Mouse (Mus musculus): ENCODE results near the gene Ubash3b. TPM values are rescaled to one million over a fixed set of nuclear protein-coding genes. Genes with fewer than 3 reads are reported as not detected.

Ubash3b gene
- polyA plus RNA-seq, 1 experiment from 2014 or later = 12.1 TPM

DNA sequence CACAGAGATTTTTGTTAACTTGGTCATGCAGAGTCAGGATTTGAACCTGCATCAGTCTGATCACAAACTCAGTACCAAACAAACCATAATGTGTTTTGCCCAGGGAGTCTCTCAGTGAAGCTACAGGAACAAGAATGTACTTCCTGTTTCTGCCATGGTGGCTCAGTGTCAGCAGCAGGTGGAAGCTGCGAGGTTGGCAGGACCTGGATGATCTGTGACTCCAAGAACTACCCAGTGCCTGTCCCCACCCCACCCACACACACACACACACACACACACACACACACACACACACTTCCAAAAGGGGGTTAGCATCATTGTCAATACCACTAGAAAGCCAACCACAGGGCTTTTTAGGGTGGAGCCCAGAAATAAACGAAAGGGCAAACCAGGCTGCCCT lies 20.5 kb downstream of the Ubash3b start:
- Histone ChIP-seq H3K9ac (replicated peaks; ENCODE audit: low read length) (no peak overlapping the region), H3K27me3 (ENCODE audit: control insufficient read depth, insufficient read depth, low read length) (no peaks in the 10 kb centered on the region), H3K4me1 (ENCODE audit: control insufficient read depth, insufficient read depth, low read length) (no peaks in the 10 kb centered on the region), H3K9me3 (replicated peaks; ENCODE audit: control insufficient read depth, low read length) (no peaks in the 10 kb centered on the region), H3K4me2 (ENCODE audit: low read depth, low read length) (no peak overlapping the region), H3K36me3 (replicated peaks; ENCODE audit: control insufficient read depth, insufficient read depth, low read depth, low read length) (no peaks in the 10 kb centered on the region), H3K27ac (replicated peaks; ENCODE audit: low read depth, low read length) (no peak overlapping the region), H3K4me3 (ENCODE audit: low read depth, low read length) (no peak overlapping the region)
- WGBS = 67% methylated on average over 2 of the region's 2 CpGs
- DNase-seq (ENCODE audit: low spot score) = no peak
- ATAC-seq (replicated peaks; ENCODE audit: insufficient number of reproducible peaks, low FRiP score, low TSS enrichment, low read depth) = no peak

DNA sequence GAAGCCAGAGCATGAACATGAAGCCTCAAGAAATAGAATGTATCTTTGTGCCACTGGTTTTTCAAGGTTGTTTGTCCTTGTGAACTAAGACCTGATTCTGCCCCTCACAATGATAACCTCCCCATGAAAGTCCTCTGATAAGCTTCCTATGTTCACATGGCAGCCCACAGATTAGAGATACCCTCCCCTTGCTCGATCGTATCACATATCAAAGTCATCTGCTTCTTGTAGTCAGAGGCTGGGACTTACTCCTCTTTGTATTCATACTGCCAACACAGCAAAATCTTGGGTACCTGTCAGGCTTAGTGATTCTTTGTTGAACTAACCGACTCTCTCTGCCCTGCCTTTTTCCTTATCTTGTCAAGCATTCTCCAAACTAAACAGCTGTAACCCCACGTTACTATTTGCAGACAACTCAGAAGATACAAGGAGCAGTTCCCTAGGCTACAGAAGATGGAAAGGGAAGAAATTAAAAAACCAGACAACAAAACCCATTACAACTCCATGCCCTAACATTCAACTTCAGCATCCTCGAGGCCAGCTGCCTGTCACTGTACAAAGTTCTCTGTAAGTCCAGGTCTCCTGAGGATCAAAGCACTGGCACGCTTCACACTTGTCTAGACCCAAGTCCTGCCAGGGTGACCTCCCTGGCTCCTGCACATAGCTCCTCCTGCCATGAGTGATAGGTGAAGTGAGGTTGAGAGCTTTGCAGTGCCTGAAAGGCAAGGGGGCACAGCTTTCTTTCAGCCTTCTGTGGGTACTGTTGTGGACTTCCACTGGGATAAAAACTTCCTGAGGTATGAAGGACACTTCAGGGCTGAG lies 22.3 kb downstream of the Ubash3b start:
- DNase-seq (ENCODE audit: low spot score) = no peak
- Histone ChIP-seq H3K36me3 (replicated peaks; ENCODE audit: control insufficient read depth, insufficient read depth, low read depth, low read length) (no peaks in the 10 kb centered on the region), H3K4me3 (ENCODE audit: low read depth, low read length) (no peak overlapping the region), H3K9ac (replicated peaks; ENCODE audit: low read length) (no peak overlapping the region), H3K4me2 (ENCODE audit: low read depth, low read length) (no peak overlapping the region), H3K27me3 (ENCODE audit: control insufficient read depth, insufficient read depth, low read length) (no peaks in the 10 kb centered on the region; the same call in 1 of the 2 replicates), H3K4me1 (ENCODE audit: control insufficient read depth, insufficient read depth, low read length) (no peaks in the 10 kb centered on the region), H3K27ac (replicated peaks; ENCODE audit: low read depth, low read length) (no peak overlapping the region), H3K9me3 (replicated peaks; ENCODE audit: control insufficient read depth, low read length) (no peaks in the 10 kb centered on the region)
- no peak for ATAC-seq (replicated peaks; ENCODE audit: insufficient number of reproducible peaks, low FRiP score, low TSS enrichment, low read depth)
- WGBS = 88% methylated on average over 6 of the region's 6 CpGs

DNA sequence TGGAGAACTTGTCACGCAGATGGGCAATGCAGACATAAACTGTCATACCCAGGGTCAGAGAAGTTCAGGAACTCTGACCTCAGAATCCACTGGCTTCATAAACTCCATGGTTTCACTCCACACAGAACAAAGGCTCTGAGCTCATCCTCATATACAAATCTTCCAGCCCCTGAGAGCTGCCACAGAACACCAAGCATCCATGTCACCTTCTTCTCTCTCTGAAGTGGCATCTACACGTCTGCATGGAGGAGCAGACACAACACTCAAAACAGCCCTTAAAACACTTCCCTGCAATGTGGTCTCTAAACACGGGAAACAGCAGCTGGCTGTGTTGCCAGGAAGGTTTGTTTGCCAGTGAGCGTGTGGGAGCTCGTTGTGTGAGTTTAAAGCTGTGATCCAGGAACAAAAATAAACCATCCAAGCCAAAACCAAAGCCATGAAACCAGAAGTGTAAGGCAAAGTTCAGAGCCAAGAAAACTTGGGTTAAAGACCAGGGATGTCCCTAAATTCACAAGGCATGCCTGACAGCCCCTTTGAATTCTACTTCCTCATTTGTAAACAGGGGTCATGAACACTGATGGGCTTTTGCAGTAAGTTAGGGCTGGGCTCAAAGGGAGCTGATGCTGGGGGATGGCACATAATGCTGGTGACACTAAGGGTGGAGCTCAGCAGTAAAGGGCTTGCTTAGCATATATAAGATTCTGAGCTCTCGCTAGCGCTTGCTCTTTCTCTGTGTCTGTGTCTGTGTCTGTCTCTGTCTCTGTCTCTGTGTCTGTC lies 24.6 kb downstream of the Ubash3b start:
- Histone ChIP-seq H3K27me3 (ENCODE audit: control insufficient read depth, insufficient read depth, low read length) (no peaks in the 10 kb centered on the region; the same call in 1 of the 2 replicates), H3K4me1 (ENCODE audit: control insufficient read depth, insufficient read depth, low read length) (no peaks in the 10 kb centered on the region), H3K9ac (replicated peaks; ENCODE audit: low read length) (no peak overlapping the region), H3K27ac (replicated peaks; ENCODE audit: low read depth, low read length) (no peak overlapping the region), H3K4me2 (ENCODE audit: low read depth, low read length) (no peak overlapping the region), H3K36me3 (replicated peaks; ENCODE audit: control insufficient read depth, insufficient read depth, low read depth, low read length) (no peaks in the 10 kb centered on the region), H3K9me3 (replicated peaks; ENCODE audit: control insufficient read depth, low read length) (no peaks in the 10 kb centered on the region), H3K4me3 (ENCODE audit: low read depth, low read length) (no peak overlapping the region)
- DNase-seq (ENCODE audit: low spot score) = no peak
- ATAC-seq (replicated peaks; ENCODE audit: insufficient number of reproducible peaks, low FRiP score, low TSS enrichment, low read depth) = no peak
- 68% methylated on average over 7 of the region's 7 CpGs for whole genome bisulfite sequencing

DNA sequence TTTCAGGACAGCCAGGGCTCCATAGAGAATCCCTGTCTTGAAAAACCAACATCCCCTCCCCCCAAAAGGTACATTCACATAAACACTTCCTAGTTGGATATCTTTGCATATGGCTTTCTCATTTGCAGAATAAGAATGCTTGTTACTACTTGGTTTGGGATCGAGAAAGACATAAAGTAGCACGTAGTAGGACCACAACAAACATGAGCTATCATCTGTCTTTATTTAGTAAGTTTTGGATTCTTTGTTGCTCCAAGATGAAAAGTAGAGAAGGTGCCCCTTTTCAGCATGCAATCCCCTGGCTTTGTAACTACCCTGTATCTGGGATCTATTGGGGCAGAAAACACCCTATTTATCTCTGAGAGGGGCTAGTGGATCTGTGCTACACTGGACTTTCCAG lies 25.2 kb downstream of the Ubash3b start:
- Histone ChIP-seq H3K27ac (replicated peaks; ENCODE audit: low read depth, low read length) (no peak overlapping the region), H3K27me3 (ENCODE audit: control insufficient read depth, insufficient read depth, low read length) (no peaks in the 10 kb centered on the region; the same call in 1 of the 2 replicates), H3K36me3 (replicated peaks; ENCODE audit: control insufficient read depth, insufficient read depth, low read depth, low read length) (no peaks in the 10 kb centered on the region), H3K9me3 (replicated peaks; ENCODE audit: control insufficient read depth, low read length) (no peaks in the 10 kb centered on the region), H3K9ac (replicated peaks; ENCODE audit: low read length) (no peak overlapping the region), H3K4me1 (ENCODE audit: control insufficient read depth, insufficient read depth, low read length) (no peaks in the 10 kb centered on the region), H3K4me3 (ENCODE audit: low read depth, low read length) (no peak overlapping the region), H3K4me2 (ENCODE audit: low read depth, low read length) (no peak overlapping the region)
- 90% methylated on average over 2 of the region's 2 CpGs for WGBS
- ATAC-seq (replicated peaks; ENCODE audit: insufficient number of reproducible peaks, low FRiP score, low TSS enrichment, low read depth) (no peak), DNase-seq (ENCODE audit: low spot score) (no peak)

DNA sequence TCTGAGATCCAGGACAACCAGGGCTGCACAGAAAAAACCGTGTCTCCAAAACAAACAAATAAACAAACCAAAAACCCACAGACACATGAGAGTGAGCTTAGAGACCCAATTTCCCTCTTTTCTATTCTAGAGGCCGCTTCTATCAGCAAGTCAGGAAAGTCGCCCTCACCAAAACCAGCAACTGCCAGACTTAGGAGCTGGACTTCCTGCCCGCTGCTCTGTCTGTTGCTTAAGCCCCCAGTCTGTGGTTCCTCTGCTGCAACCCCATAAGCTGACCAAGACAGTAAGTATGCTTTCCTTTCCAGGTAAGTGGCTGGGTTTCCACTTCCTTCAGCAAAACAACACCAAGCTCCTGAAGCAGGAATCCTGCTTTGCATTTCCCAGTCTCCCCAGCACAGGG lies 26.6 kb downstream of the Ubash3b start:
- Histone ChIP-seq H3K4me3 (ENCODE audit: low read depth, low read length) (no peak overlapping the region), H3K4me1 (ENCODE audit: control insufficient read depth, insufficient read depth, low read length) (no peaks in the 10 kb centered on the region), H3K27ac (replicated peaks; ENCODE audit: low read depth, low read length) (no peak overlapping the region), H3K9ac (replicated peaks; ENCODE audit: low read length) (no peak overlapping the region), H3K36me3 (replicated peaks; ENCODE audit: control insufficient read depth, insufficient read depth, low read depth, low read length) (no peaks in the 10 kb centered on the region), H3K27me3 (ENCODE audit: control insufficient read depth, insufficient read depth, low read length) (no peaks in the 10 kb centered on the region; the same call in 1 of the 2 replicates), H3K4me2 (ENCODE audit: low read depth, low read length) (no peak overlapping the region), H3K9me3 (replicated peaks; ENCODE audit: control insufficient read depth, low read length) (no peaks in the 10 kb centered on the region)
- DNase-seq (ENCODE audit: low spot score) = no peak
- 77% methylated on average over 4 of the region's 4 CpGs for WGBS
- ATAC-seq (replicated peaks; ENCODE audit: insufficient number of reproducible peaks, low FRiP score, low TSS enrichment, low read depth) = no peak

DNA sequence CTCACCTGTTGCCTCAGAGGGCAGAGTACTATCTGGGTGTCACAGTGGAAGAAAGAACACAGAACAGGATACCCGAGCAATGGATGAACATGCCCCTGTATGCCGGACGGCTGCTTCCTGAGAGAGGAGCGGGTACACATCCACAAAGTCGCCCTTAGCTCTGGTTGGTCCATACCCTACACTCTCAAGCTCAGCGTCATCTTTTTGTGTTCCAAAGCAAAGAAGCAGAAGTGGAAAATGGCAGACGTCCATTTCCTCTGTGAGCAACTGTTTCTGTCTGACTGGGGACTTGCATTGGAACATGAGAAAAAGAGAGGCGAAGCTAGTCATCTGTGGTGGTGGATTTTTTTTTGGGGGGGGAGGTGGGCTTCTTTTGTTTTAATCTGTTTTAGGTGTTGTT lies 30.9 kb downstream of the Ubash3b start:
- no peak overlapping the region for H3K4me3 ChIP-seq (ENCODE audit: low read depth, low read length)
- DNase-seq (ENCODE audit: low spot score) (no peak), ATAC-seq (replicated peaks; ENCODE audit: insufficient number of reproducible peaks, low FRiP score, low TSS enrichment, low read depth) (no peak)
- WGBS = 84% methylated on average over 8 of the region's 8 CpGs
- no peaks in the 10 kb centered on the region for H3K36me3 ChIP-seq (replicated peaks; ENCODE audit: control insufficient read depth, insufficient read depth, low read depth, low read length)
- H3K27ac ChIP-seq (replicated peaks; ENCODE audit: low read depth, low read length) = no peak overlapping the region
- no peak overlapping the region for H3K9ac ChIP-seq (replicated peaks; ENCODE audit: low read length)
- no peaks in the 10 kb centered on the region; the same call in 1 of the 2 replicates for H3K27me3 ChIP-seq (ENCODE audit: control insufficient read depth, insufficient read depth, low read length)
- no peak overlapping the region for H3K4me2 ChIP-seq (ENCODE audit: low read depth, low read length)
- H3K4me1 ChIP-seq (ENCODE audit: control insufficient read depth, insufficient read depth, low read length) = no peaks in the 10 kb centered on the region
- no peaks in the 10 kb centered on the region for H3K9me3 ChIP-seq (replicated peaks; ENCODE audit: control insufficient read depth, low read length)

DNA sequence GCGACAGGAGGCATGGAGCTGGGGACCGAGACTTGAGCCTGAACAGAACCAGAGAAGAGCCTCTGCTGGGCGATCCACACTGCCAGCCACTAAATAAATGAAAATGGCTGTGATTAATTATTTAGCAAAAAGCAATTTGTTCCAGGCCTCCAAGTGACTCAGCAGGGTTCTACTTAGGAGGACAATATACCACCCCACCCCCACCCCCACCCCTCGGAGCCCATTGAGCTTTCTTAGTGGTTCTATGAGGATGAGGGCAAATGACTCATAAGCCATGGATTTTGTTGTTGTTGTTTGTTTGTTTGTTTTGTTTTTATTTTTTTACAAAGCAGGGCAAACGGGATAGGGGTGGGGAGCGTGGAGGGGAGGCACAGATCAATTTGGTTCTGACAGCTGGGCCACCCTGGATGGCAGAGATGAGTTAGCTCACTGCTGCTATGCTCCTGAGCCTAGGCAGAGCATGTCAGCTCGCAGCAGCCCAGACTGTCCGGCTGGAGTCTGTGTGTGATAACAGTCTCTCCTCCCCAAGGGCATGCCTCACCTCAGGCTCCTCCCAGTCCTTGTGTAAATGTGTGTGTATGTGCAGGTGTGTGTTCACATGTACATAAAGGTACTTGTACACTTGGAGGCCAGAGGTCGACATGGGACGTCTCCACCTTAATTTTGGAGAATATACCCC lies 31.6 kb downstream of the Ubash3b start:
- ATAC-seq (replicated peaks; ENCODE audit: insufficient number of reproducible peaks, low FRiP score, low TSS enrichment, low read depth) (no peak), DNase-seq (ENCODE audit: low spot score) (no peak)
- Histone ChIP-seq H3K4me2 (ENCODE audit: low read depth, low read length) (no peak overlapping the region), H3K27ac (replicated peaks; ENCODE audit: low read depth, low read length) (no peak overlapping the region), H3K9ac (replicated peaks; ENCODE audit: low read length) (no peak overlapping the region), H3K9me3 (replicated peaks; ENCODE audit: control insufficient read depth, low read length) (no peaks in the 10 kb centered on the region), H3K36me3 (replicated peaks; ENCODE audit: control insufficient read depth, insufficient read depth, low read depth, low read length) (no peaks in the 10 kb centered on the region), H3K4me1 (ENCODE audit: control insufficient read depth, insufficient read depth, low read length) (no peaks in the 10 kb centered on the region), H3K4me3 (ENCODE audit: low read depth, low read length) (no peak overlapping the region), H3K27me3 (ENCODE audit: control insufficient read depth, insufficient read depth, low read length) (no peaks in the 10 kb centered on the region; the same call in 1 of the 2 replicates)
- WGBS = 65% methylated on average over 10 of the region's 10 CpGs
